Mouse (Mus musculus): ENCODE measurements around the gene Camk2d.

Camk2d gene

GRCm38 (mm10) chr3:126829817-126830216 lies 233.7 kb downstream of the Camk2d start:
- no peak for DNase-seq

GRCm38 (mm10) chr3:126831418-126832138 lies 235.5 kb downstream of the Camk2d start:
- no peak for DNase-seq

GRCm38 (mm10) chr3:126834641-126835167 lies 238.6 kb downstream of the Camk2d start:
- no peak for DNase-seq

- no peak for DNase-seq
Measured at GRCm38 (mm10) chr3:126842780-126843179, 246.7 kb downstream of the Camk2d start.

GRCm38 (mm10) chr3:126844809-126845208 lies 248.7 kb downstream of the Camk2d start:
- no peak for DNase-seq

- DNase-seq, result no peak
Measured at GRCm38 (mm10) chr3:126848081-126848480, 252.0 kb downstream of the Camk2d start.

GRCm38 (mm10) chr3:126860442-126860841 lies 264.3 kb downstream of the Camk2d start:
- no peak for DNase-seq

- DNase-seq, result no peak
Measured at GRCm38 (mm10) chr3:126869561-126869960, 273.5 kb downstream of the Camk2d start.

- DNase-seq, result no peak
Measured at GRCm38 (mm10) chr3:126870688-126871087, 274.6 kb downstream of the Camk2d start.

GRCm38 (mm10) chr3:126878233-126878632 lies 282.1 kb downstream of the Camk2d start:
- no peak for DNase-seq

- no peak for DNase-seq
Measured at GRCm38 (mm10) chr3:126886090-126886489, 290.0 kb downstream of the Camk2d start.

- no peak for DNase-seq
Measured at GRCm38 (mm10) chr3:126886644-126887043, 290.5 kb downstream of the Camk2d start.
